Mouse (Mus musculus): Measurements from ENCODE around the gene Klhl8. TPM values are rescaled to one million over a fixed set of nuclear protein-coding genes. Genes with fewer than 3 reads are reported as not detected.

The Klhl8 gene
- polyA plus RNA-seq, 1 experiment from 2014 or later = 6.7 TPM

DNA sequence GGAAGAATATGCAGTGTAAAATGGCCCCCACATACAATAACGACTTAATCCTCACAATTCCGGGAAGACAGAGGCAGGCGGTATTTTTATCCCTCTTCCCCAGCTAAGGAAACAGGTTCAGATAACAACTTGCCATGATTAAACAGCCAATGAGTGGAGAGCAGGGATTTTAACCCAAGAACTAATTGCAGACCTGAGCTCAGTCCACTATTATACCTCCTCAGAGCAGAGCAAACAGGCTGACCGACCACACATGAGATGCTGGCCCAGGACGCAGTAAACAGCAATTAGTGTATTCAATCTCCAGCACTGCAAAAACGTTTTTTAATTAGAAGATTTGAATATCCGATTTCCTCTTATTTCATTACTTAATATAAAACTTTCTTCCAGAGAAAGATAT is 2.2 kb downstream of the Klhl8 start:
- H3K36me3 ChIP-seq (ENCODE audit: control insufficient read depth, insufficient read depth, low read length) = no peaks in the 10 kb centered on the region
- ATAC-seq = no peak
- no peak overlapping the region for H3K4me2 ChIP-seq (ENCODE audit: low read depth, low read length)
- H3K9ac ChIP-seq (ENCODE audit: low read depth, low read length) = no peak overlapping the region
- no peaks in the 10 kb centered on the region for H3K27me3 ChIP-seq (replicated peaks; ENCODE audit: control insufficient read depth, insufficient read depth, low read length)
- H3K4me1 ChIP-seq (ENCODE audit: control insufficient read depth, insufficient read depth, low read length) = peaks cover 5% of the 10 kb centered on the region; the same call in 1 of the 2 replicates
- WGBS = 64% methylated on average over 7 of the region's 7 CpGs
- no peak overlapping the region for H3K4me3 ChIP-seq (ENCODE audit: low read length)
- H3K9me3 ChIP-seq (ENCODE audit: control insufficient read depth, low read length) = no peaks in the 10 kb centered on the region
- no peak overlapping the region for H3K27ac ChIP-seq (ENCODE audit: low read length)

GRCm38 (mm10) chr5:103907844-103908243 is 3.2 kb downstream of the Klhl8 start:
- Histone ChIP-seq H3K4me3 (ENCODE audit: low read length) (no peak overlapping the region), H3K4me1 (ENCODE audit: control insufficient read depth, insufficient read depth, low read length) (peaks cover 5% of the 10 kb centered on the region; the same call in 1 of the 2 replicates), H3K27me3 (replicated peaks; ENCODE audit: control insufficient read depth, insufficient read depth, low read length) (no peaks in the 10 kb centered on the region), H3K9ac (ENCODE audit: low read depth, low read length) (no peak overlapping the region), H3K27ac (ENCODE audit: low read length) (no peak overlapping the region), H3K36me3 (ENCODE audit: control insufficient read depth, insufficient read depth, low read length) (no peaks in the 10 kb centered on the region), H3K9me3 (ENCODE audit: control insufficient read depth, low read length) (no peaks in the 10 kb centered on the region), H3K4me2 (ENCODE audit: low read depth, low read length) (no peak overlapping the region)
- 78% methylated on average over 4 of the region's 4 CpGs for WGBS
- ATAC-seq = no peak

DNA sequence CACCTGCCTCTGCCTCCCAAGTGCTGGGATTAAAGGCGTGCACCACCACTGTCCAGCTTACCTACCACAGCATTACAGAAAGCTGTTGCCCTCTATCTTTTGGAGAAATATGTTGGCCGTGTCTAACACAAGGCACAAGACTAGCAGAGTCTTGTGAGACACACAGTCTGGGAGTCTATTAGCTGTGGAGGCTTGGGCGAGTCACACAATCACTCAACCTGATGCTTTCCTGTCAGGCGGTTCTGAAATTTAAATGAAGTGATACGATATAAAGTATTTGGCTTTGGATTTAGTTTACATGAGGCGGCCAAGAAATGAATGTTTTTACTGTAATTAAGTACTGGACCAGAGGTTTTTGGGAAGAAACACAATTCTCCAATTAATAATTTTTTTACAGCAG is 4.9 kb downstream of the Klhl8 start:
- Histone ChIP-seq H3K36me3 (ENCODE audit: control insufficient read depth, insufficient read depth, low read length) (no peaks in the 10 kb centered on the region), H3K9me3 (ENCODE audit: control insufficient read depth, low read length) (no peaks in the 10 kb centered on the region), H3K27me3 (replicated peaks; ENCODE audit: control insufficient read depth, insufficient read depth, low read length) (no peaks in the 10 kb centered on the region), H3K4me3 (ENCODE audit: low read length) (no peak overlapping the region), H3K27ac (ENCODE audit: low read length) (no peak overlapping the region), H3K9ac (ENCODE audit: low read depth, low read length) (no peak overlapping the region), H3K4me2 (ENCODE audit: low read depth, low read length) (no peak overlapping the region), H3K4me1 (ENCODE audit: control insufficient read depth, insufficient read depth, low read length) (peaks cover 3% of the 10 kb centered on the region; the same call in 1 of the 2 replicates)
- 84% methylated on average over 6 of the region's 6 CpGs for whole genome bisulfite sequencing
- ATAC-seq = no peak

DNA sequence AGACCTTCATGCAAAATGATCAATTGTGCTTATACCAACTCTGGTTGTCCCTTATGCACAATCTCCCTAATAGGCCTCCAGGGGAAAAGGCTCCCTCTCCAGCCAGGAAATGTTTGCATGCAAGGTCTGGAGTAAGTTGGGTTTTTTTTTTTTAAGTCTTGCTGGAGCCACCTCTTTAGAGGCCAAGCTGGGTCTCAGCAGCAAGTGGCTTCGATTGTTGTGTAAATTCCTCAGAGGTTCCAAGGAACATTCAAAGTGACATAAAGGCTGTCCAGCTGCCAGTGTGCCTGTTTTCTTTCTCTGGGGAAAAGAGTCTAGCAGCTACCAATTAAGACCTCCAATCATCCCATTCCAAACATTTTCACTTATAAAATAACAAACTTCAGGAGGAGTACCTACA is 12.7 kb downstream of the Klhl8 start:
- Histone ChIP-seq H3K36me3 (ENCODE audit: control insufficient read depth, insufficient read depth, low read length) (no peaks in the 10 kb centered on the region), H3K4me2 (ENCODE audit: low read depth, low read length) (no peak overlapping the region), H3K9me3 (ENCODE audit: control insufficient read depth, low read length) (no peaks in the 10 kb centered on the region), H3K27me3 (replicated peaks; ENCODE audit: control insufficient read depth, insufficient read depth, low read length) (no peaks in the 10 kb centered on the region), H3K4me3 (ENCODE audit: low read length) (no peak overlapping the region), H3K4me1 (ENCODE audit: control insufficient read depth, insufficient read depth, low read length) (peaks cover 3% of the 10 kb centered on the region; the same call in 1 of the 2 replicates), H3K9ac (ENCODE audit: low read depth, low read length) (no peak overlapping the region), H3K27ac (ENCODE audit: low read length) (no peak overlapping the region)
- ATAC-seq = no peak
- WGBS = 24% methylated on average over 1 of the region's 1 CpGs

GRCm38 (mm10) chr5:103889766-103890165 is 21.3 kb downstream of the Klhl8 start:
- Histone ChIP-seq H3K9me3 (ENCODE audit: control insufficient read depth, low read length) (no peaks in the 10 kb centered on the region), H3K4me3 (ENCODE audit: low read length) (no peak overlapping the region), H3K27ac (ENCODE audit: low read length) (no peak overlapping the region), H3K36me3 (ENCODE audit: control insufficient read depth, insufficient read depth, low read length) (no peaks in the 10 kb centered on the region), H3K4me1 (ENCODE audit: control insufficient read depth, insufficient read depth, low read length) (peaks cover 6% of the 10 kb centered on the region), H3K4me2 (ENCODE audit: low read depth, low read length) (no peak overlapping the region), H3K9ac (ENCODE audit: low read depth, low read length) (no peak overlapping the region), H3K27me3 (replicated peaks; ENCODE audit: control insufficient read depth, insufficient read depth, low read length) (no peaks in the 10 kb centered on the region)
- WGBS = 54% methylated on average over 15 of the region's 15 CpGs
- ATAC-seq = no peak

GRCm38 (mm10) chr5:103863759-103864158 is 47.3 kb downstream of the Klhl8 start:
- H3K9ac ChIP-seq (ENCODE audit: low read depth, low read length) = no peak overlapping the region
- H3K4me2 ChIP-seq (ENCODE audit: low read depth, low read length) = no peak overlapping the region
- no peaks in the 10 kb centered on the region for H3K27me3 ChIP-seq (replicated peaks; ENCODE audit: control insufficient read depth, insufficient read depth, low read length)
- no peaks in the 10 kb centered on the region for H3K9me3 ChIP-seq (ENCODE audit: control insufficient read depth, low read length)
- no peaks in the 10 kb centered on the region for H3K36me3 ChIP-seq (ENCODE audit: control insufficient read depth, insufficient read depth, low read length)
- ATAC-seq = peak; percentile 67
- 66% methylated on average over 4 of the region's 4 CpGs for WGBS
- H3K4me1 ChIP-seq (ENCODE audit: control insufficient read depth, insufficient read depth, low read length) = no peaks in the 10 kb centered on the region
- no peak overlapping the region for H3K4me3 ChIP-seq (ENCODE audit: low read length)
- no peak overlapping the region for H3K27ac ChIP-seq (ENCODE audit: low read length)

- Histone ChIP-seq H3K27ac (ENCODE audit: low read length) (no peak overlapping the region), H3K27me3 (replicated peaks; ENCODE audit: control insufficient read depth, insufficient read depth, low read length) (no peaks in the 10 kb centered on the region), H3K4me1 (ENCODE audit: control insufficient read depth, insufficient read depth, low read length) (no peaks in the 10 kb centered on the region), H3K9me3 (ENCODE audit: control insufficient read depth, low read length) (no peaks in the 10 kb centered on the region), H3K36me3 (ENCODE audit: control insufficient read depth, insufficient read depth, low read length) (no peaks in the 10 kb centered on the region), H3K9ac (ENCODE audit: low read depth, low read length) (no peak overlapping the region), H3K4me2 (ENCODE audit: low read depth, low read length) (no peak overlapping the region), H3K4me3 (ENCODE audit: low read length) (no peak overlapping the region)
- ATAC-seq = no peak
- 93% methylated on average over 11 of the region's 11 CpGs for WGBS
Observed at GRCm38 (mm10) chr5:103860622-103861021, 50.4 kb downstream of the Klhl8 start.

DNA sequence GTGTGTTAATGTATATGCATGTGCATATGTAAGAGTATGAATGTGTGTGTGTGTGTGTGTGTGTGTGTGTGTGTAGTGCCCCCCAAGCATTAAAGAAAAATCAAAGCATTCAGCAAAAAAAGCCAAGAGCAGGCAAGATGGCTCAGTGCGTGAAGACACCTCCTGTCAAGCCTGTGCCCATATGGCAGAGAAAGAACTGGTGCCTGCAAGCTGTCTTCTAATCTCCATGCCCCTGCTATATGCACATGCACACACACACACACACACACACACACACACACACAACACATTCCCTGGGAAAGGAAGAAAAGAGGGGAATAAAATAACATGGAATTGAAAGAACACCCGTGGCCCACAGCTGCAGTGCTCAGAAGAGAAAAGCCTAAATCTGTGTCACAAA is 53.9 kb downstream of the Klhl8 start:
- no peak overlapping the region for H3K9ac ChIP-seq (ENCODE audit: low read depth, low read length)

GRCm38 (mm10) chr5:103856286-103857009 is 54.6 kb downstream of the Klhl8 start:
- Histone ChIP-seq H3K4me3 (ENCODE audit: low read length) (no peak overlapping the region), H3K9ac (ENCODE audit: low read depth, low read length) (no peak overlapping the region), H3K36me3 (ENCODE audit: control insufficient read depth, insufficient read depth, low read length) (0 out of 2 replicates have a peak, but pooled peaks cover under 1% of the 10 kb centered on the region), H3K4me1 (ENCODE audit: control insufficient read depth, insufficient read depth, low read length) (no peaks in the 10 kb centered on the region), H3K27ac (ENCODE audit: low read length) (no peak overlapping the region), H3K9me3 (ENCODE audit: control insufficient read depth, low read length) (no peaks in the 10 kb centered on the region), H3K4me2 (ENCODE audit: low read depth, low read length) (no peak overlapping the region), H3K27me3 (replicated peaks; ENCODE audit: control insufficient read depth, insufficient read depth, low read length) (no peaks in the 10 kb centered on the region)
- ATAC-seq = peak; percentile 70
- WGBS = 63% methylated on average over 5 of the region's 5 CpGs

More for the DNA sequence above, 53.9 kb downstream of the Klhl8 start:
- Histone ChIP-seq H3K4me2 (ENCODE audit: low read depth, low read length) (no peak overlapping the region), H3K4me3 (ENCODE audit: low read length) (no peak overlapping the region), H3K27ac (ENCODE audit: low read length) (no peak overlapping the region), H3K27me3 (replicated peaks; ENCODE audit: control insufficient read depth, insufficient read depth, low read length) (no peaks in the 10 kb centered on the region), H3K36me3 (ENCODE audit: control insufficient read depth, insufficient read depth, low read length) (no peaks in the 10 kb centered on the region), H3K4me1 (ENCODE audit: control insufficient read depth, insufficient read depth, low read length) (no peaks in the 10 kb centered on the region), H3K9me3 (ENCODE audit: control insufficient read depth, low read length) (no peaks in the 10 kb centered on the region)
- WGBS = 93% methylated on average over 2 of the region's 2 CpGs
- no peak for ATAC-seq

All from intestine, embryonic 16.5 days (tissue).